8 mouse cellular contexts compared by ENCODE assay signal in genomic region chr15:84218783-84219271, GRCm38 (mm10). TPM values are rescaled to one million over a fixed set of nuclear protein-coding genes. Genes with fewer than 3 reads are reported as not detected.
A peak's percentile ranks its signal among the peaks of the same experiment; 100 is the strongest.
DNase-seq lines count a peak whose midpoint lies in the region; ATAC-seq and TF ChIP-seq lines count a peak whose summit lies in the region.
"Had no signal": no experiment of that assay in that cellular context is flagged by ENCODE, and none has a peak within 500 bp of the region (broad histone marks: within the 10 kb centered on the region; RNA-seq: fewer than 3 reads in every experiment).

No protein-coding gene starts in this region.

- TF ChIP-seq CTCF in stomach, postnatal 0 days (IDR thresholded peaks at IDR 0.05; ENCODE audit: low read depth) = no peak

- peaks cover 36% of the 10 kb centered on the region for H3K4me1 ChIP-seq in heart, embryonic 11.5 days (ENCODE audit: control insufficient read depth, insufficient read depth, low read length)
- H3K4me1 ChIP-seq in limb, embryonic 13.5 days = peaks cover 49% of the 10 kb centered on the region
- no peaks in the 10 kb centered on the region for H3K4me1 ChIP-seq in stomach, postnatal 0 days (replicated peaks; ENCODE audit: control insufficient read depth, insufficient read depth)

- DNase-seq in thymus, postnatal 4 days = peak; percentile 22
- DNase-seq in thymus, postnatal 36 days = no peak
- DNase-seq in stomach, postnatal 0 days (ENCODE audit: low spot score) = no peak
- DNase-seq in left cerebral cortex, adult 11 months (ENCODE audit: low spot score) = no peak
- no peak for DNase-seq in cerebellum, adult 9-10 months
- DNase-seq: liver, embryonic 13.5 days had no signal

- no peak overlapping the region for H3K4me3 ChIP-seq in heart, embryonic 11.5 days (ENCODE audit: low read depth, low read length)
- no peak overlapping the region for H3K4me3 ChIP-seq in limb, embryonic 13.5 days
- no peak overlapping the region for H3K4me3 ChIP-seq in stomach, postnatal 0 days (ENCODE audit: low read depth, low read length)
- H3K4me3 ChIP-seq: liver, embryonic 13.5 days had no signal

- TF ChIP-seq EP300 in stomach, postnatal 0 days (optimal IDR thresholded peaks at IDR 0.05) = no peak

- H3K27me3 ChIP-seq in heart, embryonic 11.5 days (ENCODE audit: control insufficient read depth, insufficient read depth, low read length) = no peaks in the 10 kb centered on the region
- no peaks in the 10 kb centered on the region; the same call in 1 of the 2 replicates for H3K27me3 ChIP-seq in limb, embryonic 13.5 days
- no peaks in the 10 kb centered on the region for H3K27me3 ChIP-seq in stomach, postnatal 0 days (ENCODE audit: control insufficient read depth, insufficient read depth, low read length)

- H3K27ac ChIP-seq in heart, embryonic 11.5 days (ENCODE audit: low read depth, low read length) = peak overlapping the region; percentile 73
- H3K27ac ChIP-seq in limb, embryonic 13.5 days = peak overlapping the region; percentile 17
- peak overlapping the region; percentile 35; the same call in 1 of the 2 replicates for H3K27ac ChIP-seq in stomach, postnatal 0 days (replicated peaks)

- H3K9me3 ChIP-seq in heart, embryonic 11.5 days (replicated peaks; ENCODE audit: control insufficient read depth, low read length) = no peaks in the 10 kb centered on the region
- H3K9me3 ChIP-seq in limb, embryonic 13.5 days = no peaks in the 10 kb centered on the region
- no peaks in the 10 kb centered on the region for H3K9me3 ChIP-seq in stomach, postnatal 0 days (ENCODE audit: control insufficient read depth, low read length)
- H3K9me3 ChIP-seq: liver, embryonic 13.5 days had no signal

- ATAC-seq in heart, embryonic 11.5 days (replicated peaks; ENCODE audit: insufficient number of reproducible peaks, low FRiP score, low TSS enrichment) = no peak; the same call in 1 of the 2 replicates
- peak; percentile 14; the same call in 1 of the 2 replicates for ATAC-seq in limb, embryonic 13.5 days (ENCODE audit: low FRiP score, low read depth)
- no peak for ATAC-seq in stomach, postnatal 0 days (ENCODE audit: low FRiP score, low TSS enrichment)

- WGBS in heart, embryonic 11.5 days (ENCODE audit: insufficient replicate concordance) = 18% methylated on average over 9 of the region's 9 CpGs
- WGBS in limb, embryonic 13.5 days = 6% methylated on average over 9 of the region's 9 CpGs
- WGBS in stomach, postnatal 0 days = 17% methylated on average over 9 of the region's 9 CpGs

- peaks cover 3% of the 10 kb centered on the region; the same call in 1 of the 2 replicates for H3K36me3 ChIP-seq in heart, embryonic 11.5 days (ENCODE audit: control insufficient read depth, insufficient read depth, low read length)
- peaks cover 11% of the 10 kb centered on the region for H3K36me3 ChIP-seq in limb, embryonic 13.5 days
- H3K36me3 ChIP-seq in stomach, postnatal 0 days (ENCODE audit: control insufficient read depth, insufficient read depth, low read length) = peaks cover 8% of the 10 kb centered on the region; the same call in 1 of the 2 replicates

- H3K9ac ChIP-seq in heart, embryonic 11.5 days (ENCODE audit: low read depth, low read length) = peak overlapping the region; percentile 10; the same call in 1 of the 2 replicates
- no peak overlapping the region for H3K9ac ChIP-seq in limb, embryonic 13.5 days
- no peak overlapping the region for H3K9ac ChIP-seq in stomach, postnatal 0 days (ENCODE audit: low read length)
- H3K9ac ChIP-seq: liver, embryonic 13.5 days had no signal

- peak overlapping the region; percentile 22; the same call in 1 of the 2 replicates for H3K4me2 ChIP-seq in heart, embryonic 11.5 days
- H3K4me2 ChIP-seq in limb, embryonic 13.5 days (replicated peaks) = peak overlapping the region; percentile 17; the same call in 1 of the 2 replicates
- no peak overlapping the region for H3K4me2 ChIP-seq in stomach, postnatal 0 days (replicated peaks; ENCODE audit: low read depth)

RNA-seq across cellular contexts. Expression of gene Parvb, which starts 13.0 kb away (rescaled TPM):
- 19.3 and 21.1 TPM in 2 replicates for polyA plus RNA-seq in heart, embryonic 11.5 days (2014; fragmentation: Nextera tagmentation; extraction: Ambion mirVana)
- polyA plus RNA-seq in limb, embryonic 13.5 days (2015; fragmentation: Nextera tagmentation; extraction: Ambion mirVana) = 3.5 and 3.7 TPM in 2 replicates
- polyA plus RNA-seq in stomach, postnatal 0 days (2015; fragmentation: Nextera tagmentation; extraction: Ambion mirVana) = 1.1 and 1.4 TPM in 2 replicates

RNA-seq across cellular contexts. Expression of gene Samm50, which starts 26.8 kb away (rescaled TPM):
- polyA plus RNA-seq in heart, embryonic 11.5 days (2014; fragmentation: Nextera tagmentation; extraction: Ambion mirVana) = 75.9 and 95.7 TPM in 2 replicates
- 101 and 104 TPM in 2 replicates for polyA plus RNA-seq in limb, embryonic 13.5 days (2015; fragmentation: Nextera tagmentation; extraction: Ambion mirVana)
- polyA plus RNA-seq in stomach, postnatal 0 days (2015; fragmentation: Nextera tagmentation; extraction: Ambion mirVana) = 92.3 and 97.4 TPM in 2 replicates

RNA-seq across cellular contexts. Expression of gene Pnpla3, which starts 51.2 kb away (rescaled TPM):
- 0.34 and 0.97 TPM in 2 replicates for polyA plus RNA-seq in heart, embryonic 11.5 days (2014; fragmentation: Nextera tagmentation; extraction: Ambion mirVana)
- 0.59 and 0.94 TPM in 2 replicates for polyA plus RNA-seq in limb, embryonic 13.5 days (2015; fragmentation: Nextera tagmentation; extraction: Ambion mirVana)
- 3.0 and 4.1 TPM in 2 replicates for polyA plus RNA-seq in stomach, postnatal 0 days (2015; fragmentation: Nextera tagmentation; extraction: Ambion mirVana)

Comparison
In these comparisons a context has a peak if more than half of its experiments do, and no peak if none do; other contexts are left out.
1. H3K27ac ChIP-seq: peak in every context shown above with its lines; median percentile 73 in heart, embryonic 11.5 days; 35 in stomach, postnatal 0 days; 17 in limb, embryonic 13.5 days.